Mouse (Mus musculus) embryo, embryonic 10 days (tissue): Measurements from ENCODE around the gene Sorcs3.

ENCODE experiments used
- DNase-seq: peaks from one replicate; pipeline ENCODE4 v3.0.0-alpha.2; 2015; ENCODE audit warnings: low spot score

Gene Sorcs3

DNA sequence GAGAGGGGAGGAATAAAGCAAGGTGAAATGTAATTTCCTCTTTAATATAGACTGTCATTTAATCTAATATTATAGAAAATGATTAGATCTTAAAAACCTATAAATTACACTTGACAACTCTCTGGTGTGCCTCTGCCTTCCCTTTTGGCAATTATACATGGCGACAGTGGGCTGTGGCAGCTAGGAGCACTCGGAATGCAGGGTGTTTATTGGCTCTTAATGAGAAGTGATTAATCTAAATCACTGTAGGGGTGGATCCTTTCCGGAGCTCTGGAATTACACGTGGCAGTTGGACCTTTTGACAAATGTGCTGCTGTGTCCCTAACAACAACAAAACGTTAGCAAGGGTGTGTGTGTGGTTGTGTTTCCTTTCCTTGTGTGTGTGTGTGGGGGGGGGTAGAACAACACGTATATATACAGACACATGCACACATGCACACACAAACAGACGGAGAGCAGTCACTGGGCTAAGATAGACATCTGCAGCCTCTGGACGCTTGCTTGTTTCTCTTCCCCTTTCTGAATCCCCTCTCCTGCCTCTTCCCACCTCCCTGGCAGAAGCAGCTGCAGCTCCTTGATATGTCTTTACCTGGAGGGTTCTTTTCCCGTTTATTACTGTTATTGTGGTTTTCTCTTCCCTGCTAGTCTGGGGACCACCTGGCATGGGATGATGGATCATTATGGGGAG lies 318.8 kb downstream of the Sorcs3 start:
- peak; percentile 16 for DNase-seq

DNA sequence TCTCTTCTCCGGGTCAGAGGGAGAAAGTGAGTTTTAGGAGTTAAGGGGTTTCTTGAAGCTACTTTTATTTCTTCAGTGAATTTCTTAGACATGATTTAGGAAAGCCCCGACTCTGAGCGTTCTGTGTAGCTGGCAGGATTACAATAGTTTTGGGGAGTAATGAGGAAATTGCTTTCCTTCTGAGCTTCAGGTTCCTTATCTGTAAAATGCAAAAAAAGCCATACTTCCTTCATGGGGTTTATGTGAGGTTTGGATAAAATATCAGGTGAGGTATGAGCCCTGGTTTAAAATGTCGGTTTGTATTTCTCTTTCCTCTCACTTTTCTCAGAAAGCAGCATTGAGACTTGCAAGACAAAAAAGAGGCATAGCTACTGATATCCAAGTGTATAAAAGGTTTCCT lies 327.8 kb downstream of the Sorcs3 start:
- DNase-seq: no peak

GRCm38 (mm10) chr19:48544294-48544693 lies 338.5 kb downstream of the Sorcs3 start:
- DNase-seq: no peak

DNA sequence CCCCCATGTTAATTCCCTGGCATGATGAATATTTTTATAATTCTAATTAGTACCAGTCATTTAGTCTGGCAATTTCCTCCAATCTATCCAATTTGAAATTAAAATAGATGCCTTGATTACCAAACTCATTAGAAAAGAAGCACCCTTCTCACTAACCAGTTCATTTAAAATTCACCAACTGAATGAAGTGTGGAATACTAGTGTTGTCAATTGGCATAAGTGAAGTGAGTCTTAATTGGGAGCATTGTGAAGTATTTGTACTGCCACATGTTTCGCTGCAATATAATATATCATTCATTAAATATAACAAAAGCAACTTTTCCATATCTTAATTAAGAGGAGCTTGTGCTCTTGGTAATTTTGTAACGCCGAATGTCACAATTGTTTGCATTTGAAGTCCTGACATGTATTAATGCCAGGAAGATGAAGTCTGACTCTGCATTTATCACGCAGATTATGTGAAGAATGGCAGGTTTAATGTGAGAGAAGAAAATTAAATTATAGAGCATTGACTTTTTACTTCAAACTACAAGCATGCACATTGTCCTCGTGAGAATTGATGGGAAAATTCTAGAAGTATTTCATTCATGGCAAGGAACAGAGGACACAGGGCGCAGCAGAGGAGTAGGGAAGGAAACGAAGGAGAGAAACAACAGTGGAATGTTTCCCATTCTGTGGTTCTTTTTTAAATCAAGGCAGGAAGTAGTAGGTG lies 339.8 kb downstream of the Sorcs3 start:
- no peak for DNase-seq

DNA sequence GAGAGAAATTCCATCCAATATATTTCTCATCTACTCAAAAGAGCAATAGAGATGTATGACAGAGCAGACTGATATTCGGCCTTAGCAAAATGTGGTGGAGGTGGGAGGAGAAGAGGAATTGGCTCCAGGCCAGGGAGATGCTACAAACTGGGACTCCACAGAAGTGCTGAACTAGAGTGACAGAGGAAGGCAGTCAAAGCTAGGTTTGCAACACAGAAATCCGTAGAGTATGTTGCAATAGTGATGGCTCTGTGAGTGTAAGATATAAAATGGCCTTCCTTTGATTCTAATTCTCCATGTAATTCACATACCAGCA lies 340.3 kb downstream of the Sorcs3 start:
- no peak for DNase-seq

- peak; percentile 8 for DNase-seq
These were observed 342.5 kb downstream of the Sorcs3 start for GRCm38 (mm10) chr19:48548143-48548881.

DNA sequence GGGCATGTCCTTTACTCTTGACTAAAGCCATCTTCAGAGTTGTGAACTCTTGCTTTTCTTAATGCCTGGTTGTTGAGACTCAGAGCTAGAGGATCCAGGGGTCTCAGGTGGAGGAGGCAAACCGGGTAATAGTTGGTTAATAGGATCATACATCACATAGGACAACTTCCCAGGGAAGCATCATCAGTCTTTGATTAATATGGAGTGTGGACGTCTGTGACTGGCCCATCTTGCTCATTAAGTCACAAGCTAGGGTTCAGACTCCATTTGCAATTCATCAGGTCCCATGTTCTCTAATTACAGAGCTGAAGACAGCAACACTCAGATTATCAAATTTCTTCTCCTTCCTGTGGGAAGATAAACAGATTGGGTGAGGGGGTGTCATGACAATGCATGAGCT lies 353.6 kb downstream of the Sorcs3 start:
- DNase-seq: no peak

DNA sequence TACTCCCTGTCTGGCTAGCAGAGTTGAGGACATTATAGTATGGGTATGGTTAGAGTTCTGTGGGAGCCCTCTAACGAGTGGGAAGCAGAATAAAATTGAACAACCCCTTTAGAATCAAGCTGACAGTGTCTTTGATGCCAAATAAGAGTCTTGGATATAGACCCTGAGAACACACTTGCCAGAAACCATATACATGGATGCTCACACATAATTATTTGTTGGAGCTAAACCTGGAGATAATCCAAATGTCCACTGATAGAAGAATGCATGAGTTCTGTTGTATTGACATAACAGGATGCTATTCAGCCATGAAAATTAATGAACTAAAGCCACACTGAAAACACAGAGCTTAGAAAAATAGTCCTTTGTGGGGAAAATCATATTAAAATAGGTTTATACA lies 369.9 kb downstream of the Sorcs3 start:
- DNase-seq: no peak

- no peak for DNase-seq
These were observed 371.3 kb downstream of the Sorcs3 start for GRCm38 (mm10) chr19:48577169-48577568.

GRCm38 (mm10) chr19:48584938-48585560 lies 379.2 kb downstream of the Sorcs3 start:
- DNase-seq: no peak

- no peak for DNase-seq
These were observed 411.1 kb downstream of the Sorcs3 start for GRCm38 (mm10) chr19:48616951-48617350.

DNA sequence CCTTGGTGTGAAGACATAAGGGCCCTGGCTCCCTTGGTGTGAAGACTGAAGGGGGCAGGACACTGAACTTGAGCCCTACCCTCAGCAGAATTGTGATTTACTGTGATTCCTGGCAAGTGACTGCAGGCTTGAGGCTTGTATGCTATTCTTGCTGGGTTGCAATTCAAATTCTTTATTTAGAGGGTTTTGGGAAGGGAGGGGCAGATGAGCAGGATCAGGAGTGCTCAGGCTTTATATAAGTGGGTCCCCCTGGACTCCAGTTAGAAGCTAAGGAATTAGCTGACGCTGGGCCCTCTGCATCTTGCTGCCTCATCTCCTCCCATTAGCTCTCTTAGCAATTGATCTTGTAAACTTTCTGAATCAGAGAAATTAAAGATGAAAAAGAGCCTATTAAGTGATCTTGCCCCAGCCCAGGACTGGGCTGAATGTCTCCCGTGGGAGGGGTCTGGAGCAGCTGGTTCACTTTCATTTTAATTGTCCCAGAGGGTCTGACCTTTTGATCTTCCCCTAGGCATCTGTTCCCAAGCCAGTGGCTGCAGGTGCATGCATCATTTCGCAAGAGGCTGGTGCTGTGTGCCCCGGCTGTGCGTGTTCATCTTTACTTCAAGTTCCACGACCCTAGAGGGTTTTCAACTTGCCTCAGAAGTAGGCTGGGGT lies 425.0 kb downstream of the Sorcs3 start:
- no peak for DNase-seq

GRCm38 (mm10) chr19:48642566-48642965 lies 436.7 kb downstream of the Sorcs3 start:
- DNase-seq: no peak

GRCm38 (mm10) chr19:48649941-48650340 lies 444.1 kb downstream of the Sorcs3 start:
- no peak for DNase-seq

DNA sequence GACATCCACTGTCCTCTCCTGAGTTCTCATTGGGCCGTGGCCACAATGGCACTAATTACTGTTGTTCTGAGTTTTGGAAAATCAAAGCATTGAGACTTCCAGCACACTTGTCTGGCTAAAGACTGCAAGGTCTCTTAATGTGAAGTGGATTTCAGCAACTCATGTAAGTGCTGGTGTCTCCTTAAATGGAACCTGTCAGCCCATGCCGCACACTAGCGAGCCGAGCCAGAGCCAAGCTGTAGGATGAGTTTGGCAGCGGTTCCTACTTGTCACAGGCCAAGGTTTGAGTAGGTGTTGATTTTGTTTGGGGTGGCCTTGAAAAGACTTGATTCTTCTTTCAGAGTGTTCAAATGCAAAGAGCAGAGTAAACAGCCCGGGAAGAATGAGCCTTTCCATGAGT lies 445.8 kb downstream of the Sorcs3 start:
- no peak for DNase-seq

DNA sequence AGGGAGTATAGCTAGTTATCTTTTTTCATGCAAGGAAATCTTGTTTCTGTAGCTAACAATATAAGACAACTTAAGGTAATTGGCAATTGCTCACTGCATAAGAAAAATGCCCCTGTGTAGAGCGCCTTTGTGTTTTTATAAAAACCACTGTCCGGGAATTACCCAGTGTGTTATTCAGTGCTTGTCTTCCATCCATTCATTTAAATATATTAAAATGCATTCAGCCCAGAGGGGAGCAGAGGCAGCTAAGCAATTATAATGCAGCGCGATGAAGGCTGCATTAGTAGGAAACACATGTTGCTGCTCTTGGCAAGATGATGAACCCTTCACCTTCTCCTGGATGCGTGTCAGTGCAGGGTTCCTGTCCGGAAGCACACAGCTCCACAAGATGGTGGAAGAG lies 454.4 kb downstream of the Sorcs3 start:
- no peak for DNase-seq

DNA sequence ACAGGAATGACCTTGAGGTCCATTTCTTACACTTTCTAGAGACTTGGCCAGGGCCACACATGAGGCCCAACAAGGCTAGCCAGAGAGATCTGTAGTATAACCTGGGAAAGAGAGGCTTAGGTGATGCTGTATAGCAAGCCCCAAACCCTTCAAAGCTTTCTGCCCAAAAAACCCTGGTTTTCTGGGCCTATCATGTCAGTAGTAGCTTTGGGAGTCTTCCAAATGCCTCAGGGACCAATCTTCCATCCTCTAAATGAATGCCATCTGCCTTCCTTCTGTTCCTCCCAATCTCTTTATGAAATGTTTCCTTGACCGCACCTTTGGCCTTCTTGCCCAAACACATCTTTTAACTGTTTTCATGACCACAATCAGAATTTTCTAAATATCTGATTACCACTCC lies 474.1 kb downstream of the Sorcs3 start:
- no peak for DNase-seq

DNA sequence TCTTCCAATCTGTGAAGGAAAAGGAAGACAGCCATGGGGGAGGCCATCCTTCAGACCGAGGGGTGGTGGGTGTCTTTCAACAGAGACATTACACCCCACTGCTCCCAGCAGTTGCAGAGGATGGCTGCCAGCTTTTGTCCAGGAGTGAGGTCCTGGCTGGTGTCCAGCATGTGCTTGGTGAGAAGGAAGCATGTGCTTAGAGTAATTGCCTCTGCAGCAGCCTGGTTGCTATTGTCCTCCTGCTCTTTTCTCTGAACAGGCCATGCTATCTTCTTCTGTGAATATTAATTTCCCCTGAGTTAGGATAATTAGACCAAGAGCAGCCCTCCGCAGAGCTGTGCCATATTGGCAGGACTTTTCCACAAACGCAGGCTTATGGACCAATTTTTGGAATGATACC lies 476.7 kb downstream of the Sorcs3 start:
- DNase-seq: no peak

DNA sequence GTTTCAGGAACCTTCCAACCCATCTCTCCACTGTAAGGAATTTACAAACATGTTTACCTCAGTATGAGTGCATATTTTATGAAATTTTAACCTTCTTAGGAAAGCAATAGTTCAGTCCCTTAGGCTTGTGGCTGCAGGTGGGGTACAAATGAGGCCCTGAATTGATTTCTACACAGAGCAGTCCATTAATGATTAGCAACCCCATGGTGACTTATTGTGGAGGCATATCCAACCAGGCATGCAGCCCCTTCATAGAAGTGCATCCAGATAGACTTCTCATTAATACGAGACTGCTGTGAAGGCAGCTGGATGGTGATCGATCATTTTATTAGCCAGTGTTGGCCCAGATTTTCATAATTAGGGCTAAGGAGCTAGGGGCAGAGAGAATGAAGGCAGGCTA lies 480.5 kb downstream of the Sorcs3 start:
- no peak for DNase-seq

- no peak for DNase-seq
These were observed 494.4 kb downstream of the Sorcs3 start for GRCm38 (mm10) chr19:48700111-48700658.

DNA sequence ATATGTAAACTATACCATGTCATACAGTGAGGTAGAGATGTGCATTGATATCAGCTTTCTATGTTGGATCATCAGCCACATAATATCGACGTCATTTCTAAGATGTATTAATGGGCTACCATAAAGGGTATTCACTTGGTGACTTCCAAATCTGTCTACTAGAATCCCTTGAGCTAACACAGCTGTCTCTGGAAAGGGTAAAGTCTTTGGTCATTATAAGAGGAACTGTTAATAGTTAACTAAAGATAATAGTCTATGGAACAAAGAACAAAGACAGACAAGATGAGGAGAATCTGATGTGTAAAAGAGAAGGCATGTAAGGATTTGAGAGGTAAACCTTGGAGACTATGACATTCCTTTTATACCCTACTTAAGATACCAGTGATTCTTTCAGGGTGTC lies 497.9 kb downstream of the Sorcs3 start:
- no peak for DNase-seq
